Mouse (Mus musculus): ENCODE measurements around the gene Il13.
A peak's percentile ranks its signal among the peaks of the same experiment; 100 is the strongest.

DNA sequence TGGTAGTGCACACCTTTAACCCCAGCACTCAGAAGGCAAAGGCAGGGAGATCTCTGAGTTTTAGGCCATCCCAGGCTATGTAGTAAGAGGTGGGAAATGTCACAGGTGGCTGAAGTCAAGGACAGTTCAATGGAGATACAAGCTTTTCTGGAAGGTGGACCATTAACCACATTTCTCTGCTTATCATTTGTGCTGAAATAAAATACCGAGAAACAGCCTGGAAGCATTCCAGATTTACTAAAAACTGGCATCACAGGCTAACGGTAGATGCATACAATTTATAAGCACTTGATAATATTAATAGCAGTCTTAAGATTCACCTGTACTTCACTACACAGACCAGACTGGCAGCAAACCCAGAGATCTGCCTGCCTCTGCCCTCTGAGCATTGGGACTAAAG is 17.9 kb upstream of the Il13 start:
- TF ChIP-seq POLR2A (IDR thresholded peaks at IDR 0.05; ENCODE audit: control insufficient read depth in 1 of 2, insufficient read depth in 1 of 2, low read depth in 1 of 2, low read length in 2 of 2, poor library complexity in 1 of 2) (no peak), CTCF (IDR thresholded peaks at IDR 0.05 in 2 of 3, conservative IDR thresholded peaks at IDR 0.05 in 1 of 3; ENCODE audit: control insufficient read depth in 1 of 3, insufficient read depth in 1 of 3, low read depth in 2 of 3, low read length in 3 of 3, poor library complexity in 1 of 3, severe bottlenecking in 1 of 3) (no peak), POLR2AphosphoS5 (IDR thresholded peaks at IDR 0.05; ENCODE audit: borderline replicate concordance, low read depth, low read length) (no peak), EP300 (IDR thresholded peaks at IDR 0.05; ENCODE audit: low read depth in 1 of 2, low read length in 2 of 2) (peak; percentile 79 to 87), E2F4 (IDR thresholded peaks at IDR 0.05; ENCODE audit: borderline replicate concordance, low read depth, low read length) (no peak), GATA1 (IDR thresholded peaks at IDR 0.05; ENCODE audit: low read depth, low read length) (peak; percentile 66)
